Mouse (Mus musculus): Measurements from ENCODE around the gene Gapdh.

Gapdh gene

DNA sequence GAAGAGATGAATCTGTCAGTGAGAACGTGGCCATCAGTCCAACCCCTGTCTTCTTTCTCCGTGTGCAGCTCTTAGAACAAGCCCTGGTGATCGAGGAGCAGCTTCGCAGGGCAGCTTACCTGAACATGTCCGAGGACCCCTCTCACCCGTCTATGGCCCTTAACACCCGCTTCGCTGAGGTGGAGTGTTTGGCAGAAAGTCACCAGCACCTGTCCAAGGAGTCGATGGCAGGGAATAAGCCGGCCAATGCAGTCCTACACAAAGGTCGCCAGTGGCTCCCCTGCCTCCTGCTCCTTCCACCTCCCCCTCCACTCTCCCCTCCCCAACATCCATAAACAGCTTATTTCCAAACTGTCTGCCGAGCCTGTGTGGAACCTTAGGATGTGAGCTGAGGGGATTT, 37.5 kb downstream of the Gapdh start:
- H3K27me3 ChIP-seq (ENCODE audit: control insufficient read depth, insufficient read depth, low read length, poor library complexity, severe bottlenecking), result no peaks in the 10 kb centered on the region
- no peak for DNase-seq (ENCODE audit: low read depth, low spot score)
- peaks cover 8% of the 10 kb centered on the region for H3K36me3 ChIP-seq (ENCODE audit: control insufficient read depth, insufficient read depth, low read length, poor library complexity, severe bottlenecking)

DNA sequence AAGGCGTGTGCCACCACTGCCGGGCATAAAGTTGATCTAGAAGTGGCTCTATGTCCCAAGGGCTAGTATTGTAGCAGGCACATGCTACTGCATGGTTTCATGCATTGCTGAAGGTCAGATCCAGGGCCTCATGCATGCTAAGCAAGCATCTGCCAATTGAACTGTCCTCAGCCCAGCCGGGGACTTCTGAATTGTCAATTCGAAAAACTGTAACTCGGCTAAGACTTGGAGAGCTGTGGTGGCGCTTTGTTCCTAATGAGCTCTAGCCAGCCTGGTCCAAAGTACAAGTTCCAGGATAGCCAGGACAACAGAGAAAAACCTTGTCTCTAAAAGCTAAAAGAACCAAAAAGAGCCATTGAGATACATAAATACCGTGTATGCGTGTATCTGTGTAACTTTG, 46.9 kb downstream of the Gapdh start:
- H3K27me3 ChIP-seq (ENCODE audit: control insufficient read depth, insufficient read depth, low read length, poor library complexity, severe bottlenecking), result no peaks in the 10 kb centered on the region
- H3K36me3 ChIP-seq (ENCODE audit: control insufficient read depth, insufficient read depth, low read length, poor library complexity, severe bottlenecking), result peaks cover 49% of the 10 kb centered on the region
- DNase-seq (ENCODE audit: low read depth, low spot score), result no peak

DNA sequence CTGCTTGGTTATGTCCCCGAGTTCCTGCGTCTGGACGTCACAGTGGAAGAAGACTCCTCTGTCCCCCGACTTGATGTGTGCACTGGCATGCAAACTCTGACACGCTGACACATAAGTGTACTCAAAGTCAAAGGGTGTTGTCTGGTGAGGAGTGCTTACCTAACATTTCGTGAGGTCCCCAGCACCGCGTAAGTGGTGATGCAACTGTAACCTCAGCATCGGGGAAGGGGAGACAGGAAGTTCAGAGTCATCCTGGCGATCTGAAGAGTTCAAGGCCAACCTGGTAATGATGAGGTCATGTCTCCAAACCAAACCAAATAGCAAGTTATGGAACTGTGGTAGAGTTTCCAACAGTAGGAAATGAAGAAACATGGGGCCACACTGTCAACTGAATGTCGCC, 53.7 kb downstream of the Gapdh start:
- no peak for DNase-seq (ENCODE audit: low read depth, low spot score)
- peaks cover 33% of the 10 kb centered on the region for H3K36me3 ChIP-seq (ENCODE audit: control insufficient read depth, insufficient read depth, low read length, poor library complexity, severe bottlenecking)

More for the DNA sequence above, 53.7 kb downstream of the Gapdh start:
- H3K27me3 ChIP-seq (ENCODE audit: control insufficient read depth, insufficient read depth, low read length, poor library complexity, severe bottlenecking), result no peaks in the 10 kb centered on the region
